Mouse (Mus musculus) erythroid progenitor cell, adult 5-6 weeks (primary cell): ENCODE results near the gene Rmnd1. TPM values are rescaled to one million over a fixed set of nuclear protein-coding genes. Genes with fewer than 3 reads are reported as not detected.
A peak's percentile ranks its signal among the peaks of the same experiment; 100 is the strongest.

Experiments
- ATAC-seq: replicated peaks from 2 replicates; pipeline ENCODE4 v1.8.0; 2016; ENCODE audit warnings: moderate number of reproducible peaks, mild to moderate bottlenecking, moderate TSS enrichment, inconsistent platforms; ENCODE audit not compliant: poor library complexity, low FRiP score, severe bottlenecking
- total RNA-seq, 2 experiments: library from RNA; stranded (forward) in 1 of 2; stranded (reverse) in 1 of 2; fragments of 150-400 nt in 1 of 2; fragments of 186-747, 209-891 nt in 1 of 2; gene quantifications; 2 replicates each; pipeline versions ENCODE4 v1.2.3 to v1.2.4; 2015 to 2017; ENCODE audit warnings: low replicate concordance in 2 of 2

Rmnd1 gene
- total RNA-seq, 2 experiments from 2014 or later = 14.2 to 37.7 TPM

DNA sequence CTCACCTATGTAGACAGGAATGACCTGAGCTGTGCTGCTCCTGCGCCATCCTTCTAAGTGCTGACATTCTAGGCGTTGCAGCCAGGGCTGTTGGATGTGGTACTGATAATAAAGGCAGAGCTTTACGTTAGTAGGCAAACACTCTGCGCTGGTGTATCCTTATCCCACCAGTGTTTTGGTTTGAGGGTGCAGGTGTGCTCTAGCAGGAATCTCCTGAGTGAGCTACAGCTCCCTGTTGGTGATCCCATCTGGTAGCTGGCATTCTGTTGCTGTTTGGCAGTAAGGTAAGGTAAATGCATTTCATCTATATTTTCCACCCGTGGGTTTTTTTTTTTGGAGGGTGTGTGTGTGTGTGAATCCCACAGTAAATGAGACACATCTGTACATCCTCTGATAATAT is 34.1 kb downstream of the Rmnd1 start:
- no peak for ATAC-seq

DNA sequence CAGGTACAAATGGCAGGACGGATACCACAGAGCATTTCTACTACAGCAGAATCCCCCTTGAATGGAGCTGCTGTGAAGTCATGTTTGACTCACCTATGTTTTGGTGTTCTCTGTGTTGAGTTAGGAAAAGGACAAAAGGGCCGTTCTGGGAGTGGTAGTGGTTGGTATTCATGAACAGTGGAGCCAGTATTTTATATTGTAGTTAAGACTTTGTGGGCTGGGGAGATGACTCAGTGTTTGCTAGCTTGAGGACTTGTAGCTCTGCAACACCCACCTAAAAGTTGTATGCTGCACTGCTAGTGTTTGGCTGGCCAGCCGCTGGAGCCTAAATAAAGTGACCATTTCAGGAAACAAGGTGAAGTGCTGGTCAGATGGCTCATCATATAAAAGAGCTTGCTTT is 36.9 kb downstream of the Rmnd1 start:
- ATAC-seq = no peak

DNA sequence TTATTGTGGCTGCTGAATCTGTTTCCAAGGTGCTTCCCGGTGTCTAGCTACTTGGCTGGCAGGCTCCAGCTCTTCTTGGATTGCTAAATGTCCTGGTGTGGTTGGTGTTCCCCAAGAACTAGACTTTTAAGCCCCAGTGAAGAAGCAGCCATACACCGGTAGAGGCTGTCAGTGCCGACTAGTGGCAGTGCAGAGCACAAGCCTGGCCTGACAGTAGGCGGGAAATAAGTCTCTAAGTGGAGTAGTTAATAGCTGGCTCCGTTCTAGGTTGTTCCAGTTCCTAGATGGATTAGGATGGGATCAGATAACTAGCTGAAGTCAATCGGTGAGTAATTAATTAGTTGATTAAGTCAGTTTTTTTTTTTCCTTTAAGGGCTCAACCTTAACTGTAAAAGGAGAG is 40.3 kb downstream of the Rmnd1 start:
- ATAC-seq = no peak; the same call in 1 of the 2 replicates

DNA sequence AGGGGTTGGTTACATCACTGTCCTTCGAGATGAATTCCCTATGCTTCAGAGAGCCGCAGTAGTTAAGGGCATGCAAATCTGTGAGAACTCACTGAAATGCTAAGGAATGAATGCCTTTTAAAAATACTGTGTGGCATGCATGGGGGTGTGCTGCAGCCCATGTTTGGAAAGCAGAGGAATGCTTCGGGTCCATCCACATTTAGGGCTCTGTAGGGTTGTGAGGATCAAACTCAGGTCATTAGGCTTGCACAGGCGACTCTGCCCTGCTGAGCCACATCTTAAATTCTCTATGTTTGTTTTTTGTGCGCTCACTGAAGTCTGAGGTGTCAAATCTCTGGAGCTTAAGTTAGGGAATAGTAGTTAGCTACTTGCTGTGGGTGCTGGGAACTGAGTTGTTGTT is 41.1 kb downstream of the Rmnd1 start:
- no peak for ATAC-seq

GRCm38 (mm10) chr10:4390550-4390949 is 41.6 kb downstream of the Rmnd1 start:
- ATAC-seq = no peak

- ATAC-seq = no peak
Measured at GRCm38 (mm10) chr10:4389461-4390112, 42.6 kb downstream of the Rmnd1 start.

GRCm38 (mm10) chr10:4389036-4389435 is 43.2 kb downstream of the Rmnd1 start:
- no peak for ATAC-seq

GRCm38 (mm10) chr10:4388384-4388745 is 43.8 kb downstream of the Rmnd1 start:
- ATAC-seq = peak; percentile 4; the same call in 1 of the 2 replicates

GRCm38 (mm10) chr10:4387701-4388383 is 44.3 kb downstream of the Rmnd1 start, which contains the start of gene Zbtb2:
TSS of gene Zbtb2 (minus strand) at chr10:4388108.
- ATAC-seq = peak; percentile 11; the same call in 1 of the 2 replicates

DNA sequence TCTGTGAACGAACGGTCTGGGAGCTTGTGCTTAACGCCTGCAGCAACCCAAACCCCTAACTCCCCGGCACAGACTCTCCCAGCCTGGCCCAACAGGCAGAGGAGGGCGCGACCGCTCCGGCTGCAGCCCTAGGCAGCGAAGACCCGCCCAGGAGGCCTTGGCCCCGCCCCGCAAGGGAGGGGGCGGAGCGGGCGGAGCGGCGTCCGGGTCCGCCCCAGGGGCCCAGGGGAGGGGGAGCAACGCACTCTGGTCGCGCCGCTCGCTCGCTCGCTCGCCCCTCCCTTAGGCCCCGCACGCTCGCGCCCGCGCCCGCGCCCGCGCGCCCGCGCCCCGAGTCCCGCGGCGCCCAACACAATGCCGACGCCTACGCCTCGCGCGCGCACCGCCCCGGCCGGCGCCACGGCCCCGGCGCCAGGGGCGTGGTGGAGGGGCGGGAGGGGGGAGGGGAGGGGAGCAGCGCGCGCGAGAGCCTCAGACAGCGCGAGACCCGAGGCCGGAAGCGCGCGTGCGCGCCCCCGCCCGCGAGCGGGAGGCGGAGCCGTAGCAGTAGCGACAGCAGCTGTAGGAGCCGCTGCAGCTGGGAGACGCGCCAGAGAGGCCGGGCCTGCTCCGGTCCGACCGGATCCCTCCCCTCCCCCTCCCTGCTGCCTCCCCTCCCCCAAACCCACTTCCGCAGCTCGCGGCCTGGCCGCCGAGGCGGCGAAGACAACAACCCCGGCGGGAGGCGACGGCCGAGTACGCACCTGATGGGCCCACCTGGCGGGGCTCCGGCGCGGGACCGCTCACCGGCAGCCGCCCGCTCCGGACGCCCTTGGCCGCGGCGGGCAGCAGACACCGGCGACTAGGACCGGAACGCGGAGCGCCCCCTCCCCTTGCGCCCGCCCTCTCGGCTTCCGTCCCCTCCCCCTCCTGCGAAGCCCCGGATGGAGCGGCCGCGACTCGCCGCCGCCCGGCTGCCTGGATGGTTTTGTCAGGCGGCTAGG is 45.3 kb downstream of the Rmnd1 start:
- peak; percentile 85 for ATAC-seq

GRCm38 (mm10) chr10:4384244-4384643 is 47.9 kb downstream of the Rmnd1 start:
- no peak for ATAC-seq

DNA sequence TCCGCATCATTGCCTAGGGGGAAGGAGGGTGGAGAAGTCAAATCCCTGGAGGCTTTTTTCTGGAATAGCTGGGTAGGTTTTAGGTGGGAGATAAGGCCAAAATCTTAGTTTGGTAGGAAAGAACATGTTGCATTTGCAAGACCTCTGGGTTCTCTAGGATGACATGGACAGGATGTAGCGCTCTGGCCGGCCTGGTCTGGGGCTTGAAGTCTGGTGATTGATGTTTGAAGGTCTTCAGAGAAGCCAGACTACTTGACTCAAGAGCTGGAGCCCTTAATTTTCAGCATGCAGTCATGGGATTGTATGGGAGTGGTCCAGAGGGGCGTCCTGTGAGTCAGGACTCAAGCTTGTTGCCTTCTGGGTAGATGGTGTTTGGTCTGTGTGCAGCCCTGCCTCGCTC is 51.4 kb downstream of the Rmnd1 start:
- no peak for ATAC-seq

GRCm38 (mm10) chr10:4376931-4377330 is 55.3 kb downstream of the Rmnd1 start:
- no peak for ATAC-seq

DNA sequence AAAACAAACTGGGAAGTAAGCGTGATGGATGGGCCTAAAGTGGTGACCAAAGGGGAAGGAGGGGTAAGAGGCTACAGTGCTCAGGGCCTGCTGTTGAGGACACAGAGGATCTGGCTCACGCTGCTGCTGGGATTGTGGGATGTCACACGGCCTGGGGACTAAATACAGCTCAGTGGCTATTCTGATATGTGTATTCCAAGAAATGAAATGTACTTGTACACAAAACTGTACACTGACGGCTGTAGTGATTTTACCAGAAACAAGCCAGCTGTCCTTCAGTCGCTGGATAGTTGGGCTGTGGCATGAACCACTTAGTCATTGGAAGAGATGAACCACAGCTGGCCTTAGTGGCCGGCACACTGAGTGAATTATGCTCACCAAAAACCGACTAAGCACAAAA is 55.7 kb downstream of the Rmnd1 start:
- ATAC-seq = no peak

DNA sequence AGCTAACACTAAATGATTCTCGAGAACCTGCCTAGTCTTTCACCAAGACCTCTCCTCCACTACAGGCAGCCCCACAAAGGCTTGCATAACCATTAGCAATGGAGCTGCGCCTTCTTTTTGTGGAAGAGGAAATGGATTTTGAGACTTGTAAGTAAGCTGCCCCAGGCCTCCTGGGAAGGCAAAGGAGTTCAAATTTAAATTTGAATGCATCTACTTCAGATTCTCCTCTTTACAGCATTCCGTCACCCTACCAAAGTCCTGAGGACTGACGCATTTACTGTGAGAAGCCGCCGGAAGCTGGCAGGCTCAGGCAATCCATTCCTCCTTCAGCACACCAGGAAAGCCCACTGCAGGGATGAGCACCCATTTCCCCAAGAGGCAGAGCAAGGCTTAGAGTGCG is 56.9 kb downstream of the Rmnd1 start:
- no peak for ATAC-seq

DNA sequence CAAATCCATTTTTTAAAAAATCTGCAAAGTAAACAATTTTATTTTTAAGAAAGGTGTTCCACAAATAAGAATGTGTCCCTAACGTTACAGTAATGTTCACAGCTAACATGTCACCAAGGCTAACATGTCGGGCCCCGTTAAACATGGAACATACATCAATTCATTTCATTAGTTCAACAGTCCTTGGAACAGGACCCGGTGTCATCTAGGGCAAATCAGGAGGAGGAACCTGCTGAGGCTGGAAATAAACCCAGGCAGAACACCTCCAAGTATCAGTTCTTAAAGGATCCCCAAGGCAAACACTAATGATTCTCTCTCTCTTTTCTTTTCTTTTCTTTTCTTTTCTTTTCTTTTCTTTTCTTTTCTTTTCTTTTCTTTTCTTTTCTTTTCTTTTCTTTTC is 57.5 kb downstream of the Rmnd1 start:
- ATAC-seq = no peak

DNA sequence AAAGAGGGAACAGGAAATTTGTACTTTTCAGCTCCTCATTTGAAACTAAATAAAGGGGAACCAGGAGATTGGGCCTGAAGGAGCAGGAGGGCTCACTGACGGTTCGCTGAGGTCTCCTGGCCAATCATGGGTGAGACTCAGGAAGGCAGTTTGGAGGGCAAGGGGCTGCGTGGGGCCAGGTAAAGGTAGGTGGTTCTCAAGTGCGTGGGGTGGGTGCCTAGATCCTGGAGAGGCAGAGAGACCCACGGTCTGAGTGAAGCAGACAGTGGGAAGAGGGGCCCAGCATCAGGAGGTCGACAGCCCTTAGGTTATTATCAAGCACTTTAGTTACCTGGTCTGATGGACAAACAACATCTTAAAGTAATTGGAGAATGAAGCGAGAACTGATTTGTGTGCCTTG is 57.9 kb downstream of the Rmnd1 start:
- ATAC-seq = no peak

GRCm38 (mm10) chr10:4373558-4373957 is 58.6 kb downstream of the Rmnd1 start:
- no peak for ATAC-seq

- peak; percentile 42; the same call in 1 of the 2 replicates for ATAC-seq
Measured at GRCm38 (mm10) chr10:4372011-4372410, 60.2 kb downstream of the Rmnd1 start.

- no peak for ATAC-seq
Measured at GRCm38 (mm10) chr10:4370105-4370504, 62.1 kb downstream of the Rmnd1 start.
